Mouse (Mus musculus): ENCODE results near the gene Lin7b.

- TF ChIP-seq CTCF (IDR thresholded peaks at IDR 0.05; ENCODE audit: borderline replicate concordance, control insufficient read depth, extremely low read depth, insufficient read depth, low read length, poor library complexity) (no peak), POLR2A (IDR thresholded peaks at IDR 0.05; ENCODE audit: control insufficient read depth, extremely low read depth, insufficient read depth, low read length, poor library complexity) (no peak)
These were observed 1.2 kb downstream of the Lin7b start for GRCm38 (mm10) chr7:45369022-45369745.

Measured in thymus, adult 2 months (tissue).